Comparison of ENCODE assay signal across 10 mouse cellular contexts in genomic region chr2:164806614-164807013, GRCm38 (mm10). TPM values are rescaled to one million over a fixed set of nuclear protein-coding genes. Genes with fewer than 3 reads are reported as not detected.
DNase-seq lines count a peak whose midpoint lies in the region; ATAC-seq and TF ChIP-seq lines count a peak whose summit lies in the region.
"Had no signal": no experiment of that assay in that cellular context is flagged by ENCODE, and none has a peak within 500 bp of the region (broad histone marks: within the 10 kb centered on the region; RNA-seq: fewer than 3 reads in every experiment).

No protein-coding gene starts in this region.

- peak overlapping the region; percentile 89 for H3K4me2 ChIP-seq in hindbrain, postnatal 0 days (ENCODE audit: low read depth, low read length)
- H3K4me2 ChIP-seq in neural tube, embryonic 13.5 days, result peak overlapping the region; percentile 84

- H3K4me3 ChIP-seq in kidney, adult 2 months (ENCODE audit: insufficient read depth, low read depth, low read length), result no peak overlapping the region
- H3K4me3 ChIP-seq in brown adipose tissue, adult 24 weeks (ENCODE audit: insufficient read depth, low read depth, low read length), result peak overlapping the region; percentile 29
- no peak overlapping the region for H3K4me3 ChIP-seq in hindbrain, postnatal 0 days (ENCODE audit: low read length)
- H3K4me3 ChIP-seq in neural tube, embryonic 13.5 days, result peak overlapping the region; percentile 80; the same call in 1 of the 2 replicates

- TF ChIP-seq CTCF in kidney, adult 2 months (conservative IDR thresholded peaks at IDR 0.05; ENCODE audit: insufficient read depth, insufficient read length, low read depth, low read length), result no peak
- no peak for TF ChIP-seq CTCF in hindbrain, postnatal 0 days (IDR thresholded peaks at IDR 0.05; ENCODE audit: low read depth)

- 61% methylated on average over 7 of the region's 7 CpGs for WGBS in kidney, adult 2 months
- 84% methylated on average over 7 of the region's 7 CpGs for WGBS in hindbrain, postnatal 0 days
- 88% methylated on average over 7 of the region's 7 CpGs for WGBS in neural tube, embryonic 13.5 days

- DNase-seq in kidney, adult 2 months, result peak; percentile 51
- DNase-seq in kidney, adult 8-10 months, result no peak
- no peak for DNase-seq in hindbrain, postnatal 0 days (ENCODE audit: low spot score)
- DNase-seq in spleen, postnatal 36 days (ENCODE audit: low spot score in 2 of 2), result no peak
- no peak for DNase-seq in frontal cortex, postnatal 14 days (ENCODE audit: low spot score in 2 of 2)
- DNase-seq: adrenal gland, adult 8-10 months; lung, adult 2 months had no signal

- H3K4me1 ChIP-seq in kidney, adult 2 months (ENCODE audit: control insufficient read depth, insufficient read depth, low read length), result peaks cover 15% of the 10 kb centered on the region
- H3K4me1 ChIP-seq in brown adipose tissue, adult 24 weeks (ENCODE audit: control insufficient read depth, insufficient read depth, insufficient read length, low read length), result peaks cover 4% of the 10 kb centered on the region
- peaks cover 4% of the 10 kb centered on the region; the same call in 1 of the 2 replicates for H3K4me1 ChIP-seq in hindbrain, postnatal 0 days (ENCODE audit: insufficient read depth, low read length)
- peaks cover 40% of the 10 kb centered on the region for H3K4me1 ChIP-seq in neural tube, embryonic 13.5 days (replicated peaks)

- no peak for TF ChIP-seq POLR2A in kidney, adult 2 months (IDR thresholded peaks at IDR 0.05; ENCODE audit: low read depth, low read length)

- no peak overlapping the region for H3K9ac ChIP-seq in hindbrain, postnatal 0 days (replicated peaks; ENCODE audit: low read length)
- H3K9ac ChIP-seq in neural tube, embryonic 13.5 days, result no peak overlapping the region

- ATAC-seq in hindbrain, postnatal 0 days, result no peak
- ATAC-seq in neural tube, embryonic 13.5 days (ENCODE audit: low read depth), result no peak

- no peak overlapping the region for H3K27ac ChIP-seq in kidney, adult 2 months (ENCODE audit: insufficient read depth, low read depth, low read length)
- H3K27ac ChIP-seq in brown adipose tissue, adult 24 weeks (replicated peaks; ENCODE audit: low read depth, low read length), result peak overlapping the region; percentile 23
- no peak overlapping the region for H3K27ac ChIP-seq in hindbrain, postnatal 0 days
- H3K27ac ChIP-seq in neural tube, embryonic 13.5 days (replicated peaks), result no peak overlapping the region

- no peaks in the 10 kb centered on the region for H3K9me3 ChIP-seq in hindbrain, postnatal 0 days (ENCODE audit: low read length)
- H3K9me3 ChIP-seq in neural tube, embryonic 13.5 days, result no peaks in the 10 kb centered on the region

- no peaks in the 10 kb centered on the region for H3K36me3 ChIP-seq in kidney, adult 2 months (ENCODE audit: control insufficient read depth, insufficient read depth, low read length)
- H3K36me3 ChIP-seq in hindbrain, postnatal 0 days (ENCODE audit: insufficient read depth, low read length), result 0 out of 2 replicates have a peak, but pooled peaks cover 8% of the 10 kb centered on the region
- peaks cover 18% of the 10 kb centered on the region; the same call in 1 of the 2 replicates for H3K36me3 ChIP-seq in neural tube, embryonic 13.5 days

- no peaks in the 10 kb centered on the region for H3K27me3 ChIP-seq in kidney, adult 2 months (replicated peaks; ENCODE audit: control insufficient read depth, insufficient read depth, low read length)
- no peaks in the 10 kb centered on the region for H3K27me3 ChIP-seq in hindbrain, postnatal 0 days (ENCODE audit: insufficient read depth, low read length)
- H3K27me3 ChIP-seq in neural tube, embryonic 13.5 days, result no peaks in the 10 kb centered on the region

RNA-seq across cellular contexts. Expression of gene Zswim3, which starts 1.7 kb away (rescaled TPM):
- polyA plus RNA-seq in kidney, adult 2 months (2012; rRNA removed), result 2.2 and 2.7 TPM in 2 replicates
- polyA plus RNA-seq in brown adipose tissue, adult 24 weeks (2012; ENCODE audit: insufficient read depth, insufficient read length, missing spikeins), result 1.5 and 3.6 TPM in 2 replicates
- 6.4 and 8.3 TPM in 2 replicates for total RNA-seq in hindbrain, postnatal 0 days (2014; rRNA removed)
- polyA plus RNA-seq in hindbrain, postnatal 0 days (2015; fragmentation: Nextera tagmentation; extraction: Ambion mirVana), result 5.2 and 5.5 TPM in 2 replicates
- 14.2 and 16.7 TPM in 2 replicates for polyA plus RNA-seq in neural tube, embryonic 13.5 days (2015; fragmentation: Nextera tagmentation; extraction: Ambion mirVana)

RNA-seq across cellular contexts. Expression of gene Acot8, which starts 1.9 kb away (rescaled TPM):
- polyA plus RNA-seq in kidney, adult 2 months (2012; rRNA removed), result 68.4 and 75.7 TPM in 2 replicates
- 15.5 and 16.3 TPM in 2 replicates for polyA plus RNA-seq in brown adipose tissue, adult 24 weeks (2012; ENCODE audit: insufficient read depth, insufficient read length, missing spikeins)
- total RNA-seq in hindbrain, postnatal 0 days (2014; rRNA removed), result 18.5 and 39.5 TPM in 2 replicates
- 19.4 and 20.2 TPM in 2 replicates for polyA plus RNA-seq in hindbrain, postnatal 0 days (2015; fragmentation: Nextera tagmentation; extraction: Ambion mirVana)
- polyA plus RNA-seq in neural tube, embryonic 13.5 days (2015; fragmentation: Nextera tagmentation; extraction: Ambion mirVana), result 20.3 and 21.5 TPM in 2 replicates

RNA-seq across cellular contexts. Expression of gene Zswim1, which starts 15.9 kb away (rescaled TPM):
- polyA plus RNA-seq in kidney, adult 2 months (2012; rRNA removed), result 11.7 and 11.8 TPM in 2 replicates
- 4.1 and 5.3 TPM in 2 replicates for polyA plus RNA-seq in brown adipose tissue, adult 24 weeks (2012; ENCODE audit: insufficient read depth, insufficient read length, missing spikeins)
- total RNA-seq in hindbrain, postnatal 0 days (2014; rRNA removed), result 23.9 and 24.6 TPM in 2 replicates
- 26.5 and 29.0 TPM in 2 replicates for polyA plus RNA-seq in hindbrain, postnatal 0 days (2015; fragmentation: Nextera tagmentation; extraction: Ambion mirVana)
- 22.3 and 23.7 TPM in 2 replicates for polyA plus RNA-seq in neural tube, embryonic 13.5 days (2015; fragmentation: Nextera tagmentation; extraction: Ambion mirVana)

RNA-seq across cellular contexts. Expression of gene Snx21, which starts 21.0 kb away (rescaled TPM):
- polyA plus RNA-seq in kidney, adult 2 months (2012; rRNA removed), result 23.2 and 32.9 TPM in 2 replicates
- 28.2 and 36.8 TPM in 2 replicates for polyA plus RNA-seq in brown adipose tissue, adult 24 weeks (2012; ENCODE audit: insufficient read depth, insufficient read length, missing spikeins)
- 102 and 106 TPM in 2 replicates for total RNA-seq in hindbrain, postnatal 0 days (2014; rRNA removed)
- polyA plus RNA-seq in hindbrain, postnatal 0 days (2015; fragmentation: Nextera tagmentation; extraction: Ambion mirVana), result 44.7 and 47.6 TPM in 2 replicates
- 17.1 and 22.9 TPM in 2 replicates for polyA plus RNA-seq in neural tube, embryonic 13.5 days (2015; fragmentation: Nextera tagmentation; extraction: Ambion mirVana)

RNA-seq across cellular contexts. Expression of gene Spata25, which starts 21.7 kb away (rescaled TPM):
- polyA plus RNA-seq in kidney, adult 2 months (2012; rRNA removed), result 0.20 TPM in 1 of 2 replicates, not detected in the other
- polyA plus RNA-seq in brown adipose tissue, adult 24 weeks (2012; ENCODE audit: insufficient read depth, insufficient read length, missing spikeins), result not detected in 2 replicates
- total RNA-seq in hindbrain, postnatal 0 days (2014; rRNA removed), result not detected in 2 replicates
- polyA plus RNA-seq in hindbrain, postnatal 0 days (2015; fragmentation: Nextera tagmentation; extraction: Ambion mirVana), result not detected in 2 replicates
- polyA plus RNA-seq in neural tube, embryonic 13.5 days (2015; fragmentation: Nextera tagmentation; extraction: Ambion mirVana), result not detected in 2 replicates
- polyA plus RNA-seq: large intestine, adult 2 months had no signal

Comparison
In these comparisons a context has a peak if more than half of its experiments do, and no peak if none do; other contexts are left out.
1. H3K4me3 ChIP-seq: peak in brown adipose tissue, adult 24 weeks (single experiment) and neural tube, embryonic 13.5 days (single experiment); none in kidney, adult 2 months (single experiment) and hindbrain, postnatal 0 days (single experiment).